Mouse (Mus musculus): ENCODE results near the gene Klf15.

- TF ChIP-seq CTCF (IDR thresholded peaks at IDR 0.05; ENCODE audit: low read depth) (no peak), EP300 (IDR thresholded peaks at IDR 0.05; ENCODE audit: low read depth) (no peak)
Observed at GRCm38 (mm10) chr6:90463890-90464421, 1.6 kb downstream of the Klf15 start.

All from liver, embryonic 14.5 days (tissue).